Mouse (Mus musculus) bone marrow, adult 2 months (tissue): ENCODE data around the gene Slc22a15.

ENCODE experiments used
- CTCF ChIP-seq: fragments of 200-500 bp; IDR thresholded peaks from 2 replicates; pipeline ENCODE4 v1.5.1; 2011; ENCODE audit warnings: low read length, control low read depth; ENCODE audit not compliant: control insufficient read depth, insufficient read depth
- POLR2A ChIP-seq: fragments of 200-500 bp; IDR thresholded peaks from 2 replicates; pipeline ENCODE4 v1.6.1; 2011; ENCODE audit warnings: low read depth, mild to moderate bottlenecking, control low read depth, low read length, borderline replicate concordance; ENCODE audit not compliant: control insufficient read depth

- no peak for TF ChIP-seq CTCF
- TF ChIP-seq POLR2A: no peak
Measured at GRCm38 (mm10) chr3:101958047-101958446, 33.8 kb upstream of the Slc22a15 start.
